Mouse (Mus musculus): ENCODE measurements around the gene Enc1. TPM values are rescaled to one million over a fixed set of nuclear protein-coding genes. Genes with fewer than 3 reads are reported as not detected.

Enc1 gene
- polyA plus RNA-seq, 1 experiment from 2014 or later, result 18.4 TPM

GRCm38 (mm10) chr13:97290747-97291146 is 49.8 kb downstream of the Enc1 start:
- Histone ChIP-seq H3K9me3 (ENCODE audit: control insufficient read depth, low read length) (no peaks in the 10 kb centered on the region), H3K36me3 (ENCODE audit: control insufficient read depth, insufficient read depth, low read length) (no peaks in the 10 kb centered on the region), H3K4me1 (ENCODE audit: control insufficient read depth, insufficient read depth, low read length) (peaks cover 29% of the 10 kb centered on the region), H3K27ac (ENCODE audit: low read depth, low read length) (no peak overlapping the region), H3K4me2 (no peak overlapping the region), H3K4me3 (ENCODE audit: low read depth, low read length) (no peak overlapping the region), H3K27me3 (ENCODE audit: control insufficient read depth, insufficient read depth, low read length) (0 out of 2 replicates have a peak, but pooled peaks cover 2% of the 10 kb centered on the region), H3K9ac (ENCODE audit: low read length) (0 out of 2 replicates have a peak overlapping the region, but pooled peaks have one; percentile 12)
- WGBS, result 22% methylated on average over 3 of the region's 3 CpGs
- ATAC-seq (ENCODE audit: low FRiP score) (no peak), DNase-seq (ENCODE audit: low spot score, missing footprints) (no peak)

DNA sequence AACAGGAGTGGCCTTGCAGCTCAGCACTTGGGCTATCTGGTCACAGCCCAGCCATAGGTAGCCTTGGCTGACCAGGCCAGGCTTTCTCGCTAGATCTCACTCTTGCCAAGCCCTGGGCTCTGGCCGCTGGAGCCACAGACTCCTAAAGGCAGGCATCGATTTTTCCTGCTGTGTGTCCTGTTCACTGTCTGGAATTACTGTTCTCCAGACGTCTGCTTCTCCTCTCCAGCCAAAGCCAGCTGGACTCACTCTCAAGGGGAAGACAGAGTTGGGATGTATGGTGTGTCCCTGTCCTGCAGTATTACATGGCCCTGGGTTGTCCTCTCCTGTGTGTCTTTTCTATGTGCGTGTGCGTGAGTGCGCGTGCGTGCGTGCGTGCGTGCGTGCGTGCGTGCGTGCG is 50.4 kb downstream of the Enc1 start:
- DNase-seq (ENCODE audit: low spot score, missing footprints) (peak; percentile 89), ATAC-seq (ENCODE audit: low FRiP score) (peak; percentile 31)
- H3K9me3 ChIP-seq (ENCODE audit: control insufficient read depth, low read length), result no peaks in the 10 kb centered on the region
- no peaks in the 10 kb centered on the region for H3K36me3 ChIP-seq (ENCODE audit: control insufficient read depth, insufficient read depth, low read length)
- WGBS, result 72% methylated on average over 17 of the region's 17 CpGs
- 0 out of 2 replicates have a peak overlapping the region, but pooled peaks have one; percentile 16 for H3K9ac ChIP-seq (ENCODE audit: low read length)
- H3K4me2 ChIP-seq, result no peak overlapping the region
- H3K27me3 ChIP-seq (ENCODE audit: control insufficient read depth, insufficient read depth, low read length), result 0 out of 2 replicates have a peak, but pooled peaks cover 2% of the 10 kb centered on the region
- peak overlapping the region; percentile 60 for H3K27ac ChIP-seq (ENCODE audit: low read depth, low read length)
- H3K4me1 ChIP-seq (ENCODE audit: control insufficient read depth, insufficient read depth, low read length), result peaks cover 29% of the 10 kb centered on the region
- H3K4me3 ChIP-seq (ENCODE audit: low read depth, low read length), result no peak overlapping the region

GRCm38 (mm10) chr13:97292026-97292425 is 51.1 kb downstream of the Enc1 start:
- H3K4me1 ChIP-seq (ENCODE audit: control insufficient read depth, insufficient read depth, low read length), result peaks cover 29% of the 10 kb centered on the region

DNA sequence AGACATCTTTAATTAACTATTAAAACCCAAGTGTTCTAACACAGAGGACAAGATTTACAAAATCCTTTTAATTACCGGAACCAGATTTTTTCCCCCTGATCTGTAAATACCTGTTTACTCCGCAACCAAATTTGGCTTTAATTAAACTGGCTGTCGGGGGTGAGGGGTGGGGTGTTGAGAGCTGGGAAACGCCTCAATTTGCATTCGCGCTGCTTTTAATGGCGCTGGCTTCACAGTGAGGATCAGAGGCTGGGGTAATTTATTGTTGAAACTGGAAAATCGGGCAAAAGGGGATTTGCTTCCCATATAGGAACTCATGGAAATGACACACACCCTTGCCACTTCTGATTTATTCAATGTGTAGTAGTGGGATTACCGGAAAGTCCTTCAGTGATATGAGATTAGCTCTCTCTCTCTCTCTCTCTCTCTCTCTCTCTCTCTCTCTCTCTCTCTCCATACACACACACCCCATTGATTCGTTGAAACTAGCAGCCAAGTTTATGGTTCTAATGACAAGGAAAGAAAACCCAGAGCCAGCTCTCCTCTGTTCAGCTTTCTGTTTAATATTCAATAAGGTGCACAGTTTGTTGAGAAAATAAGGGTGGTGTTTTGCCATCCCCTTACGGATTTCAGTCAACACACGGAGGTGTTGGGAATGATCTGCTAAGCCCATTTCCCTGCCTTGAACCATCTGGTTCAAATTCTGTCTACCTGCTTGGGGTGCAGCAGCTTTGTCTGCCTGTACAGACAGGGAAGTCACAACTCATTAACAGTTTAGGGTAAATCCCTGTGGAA is 51.7 kb downstream of the Enc1 start:
- ATAC-seq (ENCODE audit: low FRiP score) (peak; percentile 59; the same call in 1 of the 2 replicates), DNase-seq (ENCODE audit: low spot score, missing footprints) (peak; percentile 93)
- Histone ChIP-seq H3K4me1 (ENCODE audit: control insufficient read depth, insufficient read depth, low read length) (peaks cover 29% of the 10 kb centered on the region), H3K27ac (ENCODE audit: low read depth, low read length) (peak overlapping the region; percentile 48; the same call in 1 of the 2 replicates), H3K4me2 (peak overlapping the region; percentile 31), H3K9me3 (ENCODE audit: control insufficient read depth, low read length) (no peaks in the 10 kb centered on the region), H3K27me3 (ENCODE audit: control insufficient read depth, insufficient read depth, low read length) (no peaks in the 10 kb centered on the region), H3K4me3 (ENCODE audit: low read depth, low read length) (no peak overlapping the region), H3K36me3 (ENCODE audit: control insufficient read depth, insufficient read depth, low read length) (no peaks in the 10 kb centered on the region), H3K9ac (ENCODE audit: low read length) (peak overlapping the region; percentile 27; the same call in 1 of the 2 replicates)
- whole genome bisulfite sequencing, result 9% methylated on average over 12 of the region's 12 CpGs

More at GRCm38 (mm10) chr13:97292026-97292425, 51.1 kb downstream of the Enc1 start:
- DNase-seq (ENCODE audit: low spot score, missing footprints) (peak; percentile 93), ATAC-seq (ENCODE audit: low FRiP score) (peak; percentile 88)
- H3K27ac ChIP-seq (ENCODE audit: low read depth, low read length), result peak overlapping the region; percentile 60
- no peaks in the 10 kb centered on the region for H3K36me3 ChIP-seq (ENCODE audit: control insufficient read depth, insufficient read depth, low read length)
- no peaks in the 10 kb centered on the region for H3K9me3 ChIP-seq (ENCODE audit: control insufficient read depth, low read length)
- H3K4me3 ChIP-seq (ENCODE audit: low read depth, low read length), result no peak overlapping the region
- H3K27me3 ChIP-seq (ENCODE audit: control insufficient read depth, insufficient read depth, low read length), result no peaks in the 10 kb centered on the region
- WGBS, result 25% methylated on average over 8 of the region's 8 CpGs
- no peak overlapping the region for H3K9ac ChIP-seq (ENCODE audit: low read length)
- no peak overlapping the region for H3K4me2 ChIP-seq

DNA sequence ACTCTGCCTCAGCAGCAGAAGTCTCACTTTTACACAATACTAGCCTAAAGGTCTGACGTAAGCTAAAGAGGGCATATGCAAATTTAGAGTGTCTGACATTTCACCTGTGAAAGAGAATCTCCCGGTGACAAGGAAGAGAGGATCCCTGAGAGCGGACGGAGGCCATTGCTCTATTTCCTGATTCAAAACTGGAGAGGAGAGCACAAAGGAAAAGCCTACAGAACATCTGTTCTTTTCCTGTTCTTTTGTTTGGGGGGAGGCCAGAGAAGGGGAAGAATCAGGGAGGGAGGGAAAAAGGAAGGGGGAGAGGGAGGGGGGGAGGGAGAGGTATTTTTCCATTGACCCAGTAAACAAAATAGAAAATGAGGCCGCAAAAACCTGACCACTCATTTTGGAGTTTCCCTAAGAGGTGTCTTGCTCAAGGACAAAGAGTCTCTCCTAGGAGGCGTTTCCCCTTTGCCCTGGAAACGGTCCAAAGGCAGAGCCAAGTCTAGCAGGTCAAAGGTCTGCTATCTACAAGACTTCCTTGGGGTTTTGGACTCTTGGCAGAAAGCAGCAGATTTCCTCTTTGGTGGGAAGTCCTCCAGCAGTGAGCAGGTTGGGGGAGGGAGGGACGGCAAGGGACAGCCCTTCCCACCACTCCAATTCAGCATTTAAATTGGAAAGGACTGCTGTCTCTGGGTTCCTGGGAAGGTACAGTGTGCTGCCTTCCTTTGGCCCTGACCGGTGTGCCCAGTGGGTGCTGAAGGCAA is 54.4 kb downstream of the Enc1 start:
- Histone ChIP-seq H3K4me1 (ENCODE audit: control insufficient read depth, insufficient read depth, low read length) (peaks cover 29% of the 10 kb centered on the region), H3K27ac (ENCODE audit: low read depth, low read length) (no peak overlapping the region)

GRCm38 (mm10) chr13:97295853-97296219 is 54.9 kb downstream of the Enc1 start:
- no peak overlapping the region for H3K4me2 ChIP-seq
- no peaks in the 10 kb centered on the region for H3K27me3 ChIP-seq (ENCODE audit: control insufficient read depth, insufficient read depth, low read length)
- no peak overlapping the region for H3K4me3 ChIP-seq (ENCODE audit: low read depth, low read length)
- no peaks in the 10 kb centered on the region for H3K36me3 ChIP-seq (ENCODE audit: control insufficient read depth, insufficient read depth, low read length)
- peaks cover 26% of the 10 kb centered on the region for H3K4me1 ChIP-seq (ENCODE audit: control insufficient read depth, insufficient read depth, low read length)
- DNase-seq (ENCODE audit: low spot score, missing footprints) (no peak), ATAC-seq (ENCODE audit: low FRiP score) (no peak)
- WGBS, result 85% methylated on average over 11 of the region's 11 CpGs
- no peaks in the 10 kb centered on the region for H3K9me3 ChIP-seq (ENCODE audit: control insufficient read depth, low read length)
- no peak overlapping the region for H3K27ac ChIP-seq (ENCODE audit: low read depth, low read length)
- H3K9ac ChIP-seq (ENCODE audit: low read length), result no peak overlapping the region

More for the DNA sequence above, 54.4 kb downstream of the Enc1 start:
- Histone ChIP-seq H3K36me3 (ENCODE audit: control insufficient read depth, insufficient read depth, low read length) (no peaks in the 10 kb centered on the region), H3K9me3 (ENCODE audit: control insufficient read depth, low read length) (no peaks in the 10 kb centered on the region), H3K4me3 (ENCODE audit: low read depth, low read length) (no peak overlapping the region), H3K4me2 (no peak overlapping the region), H3K27me3 (ENCODE audit: control insufficient read depth, insufficient read depth, low read length) (no peaks in the 10 kb centered on the region), H3K9ac (ENCODE audit: low read length) (no peak overlapping the region)
- no peak for DNase-seq (ENCODE audit: low spot score, missing footprints)
- whole genome bisulfite sequencing, result 51% methylated on average over 9 of the region's 9 CpGs
- ATAC-seq (ENCODE audit: low FRiP score), result no peak

GRCm38 (mm10) chr13:97296281-97296680 is 55.4 kb downstream of the Enc1 start:
- Histone ChIP-seq H3K4me2 (no peak overlapping the region), H3K27me3 (ENCODE audit: control insufficient read depth, insufficient read depth, low read length) (no peaks in the 10 kb centered on the region), H3K27ac (ENCODE audit: low read depth, low read length) (no peak overlapping the region), H3K9me3 (ENCODE audit: control insufficient read depth, low read length) (no peaks in the 10 kb centered on the region), H3K9ac (ENCODE audit: low read length) (no peak overlapping the region), H3K4me3 (ENCODE audit: low read depth, low read length) (no peak overlapping the region), H3K36me3 (ENCODE audit: control insufficient read depth, insufficient read depth, low read length) (no peaks in the 10 kb centered on the region), H3K4me1 (ENCODE audit: control insufficient read depth, insufficient read depth, low read length) (peaks cover 24% of the 10 kb centered on the region)
- ATAC-seq (ENCODE audit: low FRiP score) (no peak), DNase-seq (ENCODE audit: low spot score, missing footprints) (no peak)
- 92% methylated on average over 8 of the region's 8 CpGs for WGBS

GRCm38 (mm10) chr13:97296757-97297156 is 55.9 kb downstream of the Enc1 start:
- Histone ChIP-seq H3K27me3 (ENCODE audit: control insufficient read depth, insufficient read depth, low read length) (no peaks in the 10 kb centered on the region), H3K9ac (ENCODE audit: low read length) (no peak overlapping the region), H3K27ac (ENCODE audit: low read depth, low read length) (no peak overlapping the region), H3K4me3 (ENCODE audit: low read depth, low read length) (no peak overlapping the region), H3K4me1 (ENCODE audit: control insufficient read depth, insufficient read depth, low read length) (peaks cover 19% of the 10 kb centered on the region), H3K36me3 (ENCODE audit: control insufficient read depth, insufficient read depth, low read length) (no peaks in the 10 kb centered on the region), H3K9me3 (ENCODE audit: control insufficient read depth, low read length) (no peaks in the 10 kb centered on the region), H3K4me2 (no peak overlapping the region)
- no peak for ATAC-seq (ENCODE audit: low FRiP score)
- no peak for DNase-seq (ENCODE audit: low spot score, missing footprints)
- WGBS, result 94% methylated on average over 5 of the region's 5 CpGs

Measured in midbrain, embryonic 11.5 days (tissue).